Mouse (Mus musculus): ENCODE results near the gene Satb2. TPM values are rescaled to one million over a fixed set of nuclear protein-coding genes. Genes with fewer than 3 reads are reported as not detected.

Gene Satb2
- total RNA-seq, 2 experiments from 2014 or later, result 14.8 TPM

GRCm38 (mm10) chr1:56974187-56974586 is 4.3 kb downstream of the Satb2 start:
- no peak for DNase-seq (ENCODE audit: low spot score in 2 of 2)

GRCm38 (mm10) chr1:56973593-56973950 is 4.9 kb downstream of the Satb2 start:
- DNase-seq (ENCODE audit: low spot score in 2 of 2), result no peak

GRCm38 (mm10) chr1:56972950-56973592 is 5.4 kb downstream of the Satb2 start:
- DNase-seq (ENCODE audit: low spot score in 2 of 2), result peak; percentile 94 to 95

- no peak for DNase-seq (ENCODE audit: low spot score in 2 of 2)
These were observed 6.0 kb downstream of the Satb2 start for GRCm38 (mm10) chr1:56972251-56972949.

DNA sequence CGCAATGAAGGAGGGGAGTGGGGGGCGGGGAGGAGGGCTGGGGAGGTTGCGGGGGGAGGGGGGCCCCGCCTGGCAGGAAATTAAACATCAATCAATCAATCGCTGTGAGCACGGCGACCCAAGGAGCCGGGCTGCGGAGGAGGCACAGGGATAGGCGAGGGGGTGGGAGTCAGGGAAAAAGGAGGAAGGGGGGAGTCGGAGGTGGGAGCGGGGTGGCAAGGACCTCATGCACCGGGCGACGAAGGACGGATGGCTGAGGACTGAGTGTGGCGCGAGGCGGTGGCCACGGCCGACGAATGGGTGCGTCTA is 6.6 kb downstream of the Satb2 start:
- DNase-seq (ENCODE audit: low spot score in 2 of 2), result no peak

GRCm38 (mm10) chr1:56971441-56971861 is 7.0 kb downstream of the Satb2 start:
- DNase-seq (ENCODE audit: low spot score in 2 of 2), result no peak

DNA sequence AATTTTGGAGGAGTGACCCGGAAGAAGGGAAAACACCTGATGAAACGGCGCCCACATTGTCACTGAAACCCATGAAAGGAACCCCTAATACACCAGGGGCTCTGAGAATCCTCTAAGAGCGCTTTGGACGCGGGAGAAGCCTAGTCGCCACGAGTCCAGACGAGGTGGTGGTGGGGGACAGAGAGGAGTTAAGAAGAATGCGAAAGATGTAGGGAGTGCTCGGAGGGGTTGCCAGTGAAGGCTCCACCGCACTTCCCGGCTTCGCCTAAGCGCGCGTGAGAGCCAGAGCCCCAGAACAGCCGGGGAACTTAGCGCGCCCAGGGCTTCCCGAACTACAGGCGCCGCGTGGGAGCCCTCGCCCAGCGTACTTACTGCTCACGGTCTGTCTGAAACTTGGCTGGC is 7.7 kb downstream of the Satb2 start:
- DNase-seq (ENCODE audit: low spot score in 2 of 2), result no peak

GRCm38 (mm10) chr1:56969364-56970360 is 8.8 kb downstream of the Satb2 start:
- no peak for DNase-seq (ENCODE audit: low spot score in 2 of 2)

DNA sequence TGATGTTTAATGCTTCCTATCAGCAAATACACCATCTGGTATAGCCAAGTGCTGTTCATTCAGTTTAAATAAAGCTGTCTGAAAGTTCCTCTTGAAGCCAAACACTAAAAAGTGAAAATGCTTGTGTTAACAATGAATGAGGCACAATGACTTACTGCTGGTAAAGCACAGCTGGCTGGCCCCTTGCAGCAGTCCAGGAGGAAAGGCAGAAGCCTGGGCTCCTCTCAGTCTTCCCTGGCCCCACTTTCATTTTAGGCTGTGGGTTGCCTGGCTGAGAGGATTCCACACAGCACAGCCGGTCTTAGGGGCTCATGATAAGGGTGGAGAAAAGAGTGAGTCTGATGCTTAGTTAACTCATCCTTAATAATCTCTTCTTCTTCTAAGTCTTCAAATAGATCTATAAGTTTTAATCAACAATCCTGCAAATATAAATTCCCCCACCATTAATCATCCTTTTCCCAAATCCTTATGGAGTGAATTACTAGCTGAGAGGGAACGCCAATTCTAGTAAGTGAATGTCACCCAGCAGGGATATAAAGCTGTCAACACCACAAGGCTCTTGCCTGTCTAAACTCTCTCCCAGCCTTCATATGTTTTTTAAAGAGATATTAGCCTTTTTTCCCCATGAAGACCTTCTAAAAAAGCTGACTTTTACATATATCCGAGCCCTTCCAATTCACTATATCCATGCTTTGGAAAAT is 12.4 kb downstream of the Satb2 start:
- no peak for DNase-seq (ENCODE audit: low spot score in 2 of 2)

DNA sequence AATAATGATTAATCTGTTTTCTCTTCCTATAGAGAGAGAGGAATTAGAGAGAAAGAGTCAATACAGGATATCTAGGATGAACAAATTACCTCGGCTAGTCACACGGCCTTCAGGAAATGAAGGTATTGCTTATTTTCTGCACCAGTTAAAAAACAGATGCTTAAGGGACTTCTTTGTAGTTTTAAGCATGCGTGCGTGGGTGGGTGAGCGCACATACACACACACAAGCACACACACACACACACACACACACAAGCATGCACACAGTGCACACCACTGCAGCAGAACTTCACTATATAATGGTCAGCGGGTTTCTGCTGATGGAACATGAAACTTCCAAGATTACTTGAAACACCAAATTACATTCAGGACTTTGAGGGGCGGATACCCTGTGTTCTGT is 14.0 kb downstream of the Satb2 start:
- no peak for DNase-seq (ENCODE audit: low spot score in 2 of 2)

DNA sequence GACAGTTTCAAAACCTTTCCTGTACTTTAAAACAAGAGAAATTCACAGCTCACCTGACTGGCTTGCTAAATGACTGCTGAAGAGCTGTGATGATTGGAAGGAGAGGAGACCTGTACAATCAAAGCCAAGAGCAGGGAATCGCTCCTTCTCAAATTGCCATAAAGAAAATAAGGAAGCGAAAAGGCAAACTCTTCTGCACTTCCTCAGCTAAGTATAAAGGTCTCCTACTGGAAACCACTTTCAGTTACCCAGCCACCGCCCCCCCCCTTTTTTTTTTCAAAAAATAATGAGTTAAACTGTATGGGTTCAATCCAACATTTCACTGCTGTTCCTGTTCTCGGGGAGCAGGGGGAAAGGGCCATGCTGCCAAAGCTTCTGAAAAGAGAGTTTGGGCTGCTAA is 15.2 kb downstream of the Satb2 start:
- no peak for DNase-seq (ENCODE audit: low spot score in 2 of 2)

- no peak for DNase-seq (ENCODE audit: low spot score in 2 of 2)
These were observed 19.5 kb downstream of the Satb2 start for GRCm38 (mm10) chr1:56958996-56959395.

- no peak for DNase-seq (ENCODE audit: low spot score in 2 of 2)
These were observed 20.5 kb downstream of the Satb2 start for GRCm38 (mm10) chr1:56957942-56958341.

- DNase-seq (ENCODE audit: low spot score in 2 of 2), result no peak
These were observed 21.6 kb downstream of the Satb2 start for GRCm38 (mm10) chr1:56956811-56957210.

DNA sequence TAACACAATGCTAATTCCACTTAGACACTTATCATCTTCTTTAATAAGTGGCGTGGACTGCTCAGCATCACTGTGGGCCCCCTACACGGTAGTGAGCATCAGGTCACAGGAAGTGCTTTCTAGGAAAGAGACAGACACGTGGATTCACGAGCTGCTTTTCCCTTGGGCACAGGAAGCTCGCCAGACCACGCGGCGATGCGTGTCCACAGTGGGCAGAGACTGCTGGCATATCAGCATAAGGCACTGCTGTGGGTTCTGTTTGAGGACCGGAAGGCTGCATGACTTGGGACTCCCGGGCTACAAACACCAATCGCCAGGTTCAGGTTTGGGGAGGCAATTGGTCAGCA is 22.7 kb downstream of the Satb2 start:
- DNase-seq (ENCODE audit: low spot score in 2 of 2), result no peak

GRCm38 (mm10) chr1:56955055-56955738 is 23.3 kb downstream of the Satb2 start:
- no peak for DNase-seq (ENCODE audit: low spot score in 2 of 2)

DNA sequence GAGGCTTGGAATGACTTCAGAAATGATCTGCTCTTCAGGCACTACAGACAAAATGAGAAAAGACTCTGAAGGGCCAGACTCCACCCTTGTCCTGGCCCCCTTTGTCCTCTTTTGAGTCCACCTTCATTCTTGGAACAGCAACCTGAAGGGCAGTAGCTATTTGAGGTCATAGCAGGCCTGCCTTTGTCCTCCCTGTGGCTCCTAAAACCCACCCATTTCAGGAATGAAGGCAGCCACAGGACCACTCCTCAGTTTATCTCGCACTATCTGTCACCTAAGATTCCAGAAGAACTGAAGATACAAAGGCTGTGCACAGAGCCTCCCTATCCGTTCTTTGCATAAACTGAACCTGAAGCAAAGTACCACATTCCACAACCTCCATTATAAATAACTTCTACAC is 24.9 kb downstream of the Satb2 start:
- DNase-seq (ENCODE audit: low spot score in 2 of 2), result no peak

DNA sequence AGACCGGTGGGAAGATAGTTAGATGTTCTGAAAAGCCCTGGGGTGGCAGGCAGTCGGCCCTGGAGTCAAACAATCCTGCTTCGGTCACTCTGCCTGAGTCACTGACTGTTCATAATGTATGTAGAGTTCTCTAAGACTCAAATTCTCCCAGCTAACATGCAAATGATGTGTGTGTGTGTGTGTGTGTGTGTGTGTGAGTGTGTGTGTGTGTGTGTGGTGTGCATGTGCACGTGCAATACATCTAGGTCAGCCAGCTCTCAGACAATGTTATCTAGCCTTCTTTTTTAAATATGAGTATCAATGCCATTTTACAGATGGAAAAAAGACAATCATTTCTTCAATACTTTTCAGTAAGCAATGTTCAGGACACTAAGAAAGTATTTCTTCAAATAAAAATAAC is 26.5 kb downstream of the Satb2 start:
- no peak for DNase-seq (ENCODE audit: low spot score in 2 of 2)

GRCm38 (mm10) chr1:56951525-56951924 is 26.9 kb downstream of the Satb2 start:
- no peak for DNase-seq (ENCODE audit: low spot score in 2 of 2)

DNA sequence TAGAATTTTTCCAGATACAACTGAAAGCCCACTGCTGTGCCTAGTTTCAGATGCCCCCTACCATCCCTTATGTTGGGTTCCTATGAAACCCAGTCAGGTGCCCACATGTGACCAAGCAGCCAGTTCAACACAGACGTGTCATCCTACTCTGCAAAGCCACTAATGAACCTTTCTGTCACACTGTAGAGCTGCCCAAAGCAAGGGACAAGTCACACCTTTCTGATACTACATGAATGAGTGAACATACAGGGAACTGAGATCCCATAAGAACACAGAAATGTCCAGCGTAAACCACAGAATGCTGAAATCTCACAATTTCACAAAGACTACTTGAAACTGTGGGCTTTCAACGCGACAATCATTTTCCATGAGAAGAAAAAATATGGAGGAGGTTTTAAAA is 39.0 kb downstream of the Satb2 start:
- no peak for DNase-seq (ENCODE audit: low spot score in 2 of 2)

GRCm38 (mm10) chr1:56938432-56938831 is 40.0 kb downstream of the Satb2 start:
- DNase-seq (ENCODE audit: low spot score in 2 of 2), result no peak
